In the genomic region with DNA sequence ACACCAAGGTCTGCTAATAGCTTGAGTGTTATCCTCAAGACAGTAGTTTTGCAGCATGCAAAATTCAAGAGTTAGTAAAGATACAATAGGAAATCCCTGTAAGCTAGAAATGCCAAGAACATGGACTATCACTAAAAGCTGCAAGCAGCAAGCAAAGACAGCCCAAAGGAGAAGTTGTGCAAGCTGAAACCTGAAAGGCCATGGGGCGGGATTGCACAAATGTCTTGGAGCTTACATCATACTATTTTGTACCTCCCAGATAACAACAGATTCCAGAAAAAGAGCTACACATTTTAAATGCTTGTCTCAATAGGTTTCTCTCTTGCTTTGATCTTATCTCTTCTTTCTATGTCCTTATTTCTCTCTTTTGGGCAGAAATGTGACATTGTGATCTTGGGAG, we compare ENCODE assay signal across 18 mouse cellular contexts.
DNase-seq lines count a peak whose midpoint lies in the region; ATAC-seq and TF ChIP-seq lines count a peak whose summit lies in the region.
"Had no signal": no experiment of that assay in that cellular context is flagged by ENCODE, and none has a peak within 500 bp of the region (broad histone marks: within the 10 kb centered on the region; RNA-seq: fewer than 3 reads in every experiment).

No protein-coding gene starts in this region.

- H3K9ac ChIP-seq in limb, embryonic 14.5 days (ENCODE audit: low read depth, low read length, severe bottlenecking) = no peak overlapping the region
- H3K9ac ChIP-seq: heart, embryonic 12.5 days; midbrain, embryonic 13.5 days; neural tube, embryonic 13.5 days had no signal

- no peaks in the 10 kb centered on the region for H3K9me3 ChIP-seq in limb, embryonic 14.5 days (ENCODE audit: control insufficient read depth, low read length)
- H3K9me3 ChIP-seq in limb, embryonic 10.5 days (replicated peaks) = no peaks in the 10 kb centered on the region
- H3K9me3 ChIP-seq: heart, embryonic 12.5 days; midbrain, embryonic 13.5 days; neural tube, embryonic 13.5 days had no signal

- H3K4me1 ChIP-seq in limb, embryonic 14.5 days (ENCODE audit: control insufficient read depth, insufficient read depth, low read length) = no peaks in the 10 kb centered on the region
- no peaks in the 10 kb centered on the region for H3K4me1 ChIP-seq in limb, embryonic 10.5 days
- H3K4me1 ChIP-seq: midbrain, embryonic 13.5 days; neural tube, embryonic 13.5 days had no signal

- no peak for TF ChIP-seq POLR2A in limb, embryonic 14.5 days (IDR thresholded peaks at IDR 0.05; ENCODE audit: borderline replicate concordance, extremely low read depth, insufficient read depth, insufficient read length)

- ATAC-seq in limb, embryonic 14.5 days (ENCODE audit: low FRiP score, low read depth) = no peak
- peak; percentile 97 for ATAC-seq in megakaryocyte, adult 5-6 weeks (ENCODE audit: poor library complexity, severe bottlenecking)
- ATAC-seq: midbrain, embryonic 13.5 days had no signal

- H3K27ac ChIP-seq in limb, embryonic 14.5 days (replicated peaks; ENCODE audit: low read depth, low read length) = no peak overlapping the region
- H3K27ac ChIP-seq in limb, embryonic 10.5 days = no peak overlapping the region
- H3K27ac ChIP-seq: left cerebral cortex, adult 2 months; midbrain, embryonic 13.5 days; neural tube, embryonic 13.5 days had no signal

- no peaks in the 10 kb centered on the region for H3K27me3 ChIP-seq in limb, embryonic 14.5 days (ENCODE audit: control insufficient read depth, insufficient read depth, low read length)
- H3K27me3 ChIP-seq in limb, embryonic 10.5 days (ENCODE audit: low read depth, poor library complexity, severe bottlenecking) = no peaks in the 10 kb centered on the region
- H3K27me3 ChIP-seq: heart, embryonic 12.5 days; midbrain, embryonic 13.5 days; neural tube, embryonic 13.5 days had no signal

- peak; percentile 51 for DNase-seq in limb, embryonic 14.5 days (ENCODE audit: low spot score)
- no peak for DNase-seq in limb, embryonic 10.5 days (ENCODE audit: low spot score)
- DNase-seq in 416B (ENCODE audit: low read depth) = peak; percentile 75
- DNase-seq in adrenal gland, postnatal 10 days = peak; percentile 26
- no peak for DNase-seq in kidney, postnatal 10 days
- DNase-seq in thymus, postnatal 4 days = no peak
- no peak for DNase-seq in c-Kit-positive CD71-positive TER-119-positive erythroid progenitor cells, embryonic 14.5 days (ENCODE audit: low spot score)
- DNase-seq: cerebellum, postnatal 25 days; gastrocnemius, postnatal 36 days; heart, postnatal 36 days; kidney, adult 9 months; right cerebral cortex, postnatal 25 days had no signal

- WGBS in limb, embryonic 14.5 days = 68% methylated on average over 1 of the region's 1 CpGs
- 82% methylated on average over 1 of the region's 1 CpGs for WGBS in limb, embryonic 10.5 days

- H3K4me2 ChIP-seq in limb, embryonic 14.5 days (replicated peaks; ENCODE audit: low read depth, low read length, severe bottlenecking) = no peak overlapping the region
- H3K4me2 ChIP-seq: heart, embryonic 12.5 days; liver, embryonic 11.5 days; midbrain, embryonic 13.5 days; neural tube, embryonic 13.5 days had no signal

- no peak overlapping the region for H3K4me3 ChIP-seq in limb, embryonic 14.5 days (replicated peaks; ENCODE audit: low read length)
- no peak overlapping the region for H3K4me3 ChIP-seq in limb, embryonic 10.5 days
- H3K4me3 ChIP-seq: heart, embryonic 12.5 days; left cerebral cortex, adult 2 months; midbrain, embryonic 13.5 days; neural tube, embryonic 13.5 days had no signal

- peaks cover 36% of the 10 kb centered on the region for H3K36me3 ChIP-seq in limb, embryonic 14.5 days (ENCODE audit: control insufficient read depth, insufficient read depth, low read length)
- H3K36me3 ChIP-seq in limb, embryonic 10.5 days = peaks cover 65% of the 10 kb centered on the region

Comparison
In these comparisons a context has a peak if more than half of its experiments do, and no peak if none do; other contexts are left out.
1. DNase-seq: peak in limb, embryonic 14.5 days (single experiment), 416B (single experiment) and adrenal gland, postnatal 10 days (single experiment); none in limb, embryonic 10.5 days (single experiment), kidney, postnatal 10 days (single experiment), thymus, postnatal 4 days (single experiment) and c-Kit-positive CD71-positive TER-119-positive erythroid progenitor cells, embryonic 14.5 days (single experiment).